Mouse (Mus musculus) testis, postnatal 10 days (tissue): ENCODE measurements around the gene Hipk1.
"Not testable (repeated sequence)": the region's sequence is repeated elsewhere in the genome, so short reads cannot be mapped to it uniquely, and the experiment has no call there.

Experiments
- DNase-seq: peaks from one replicate; pipeline ENCODE4 v3.0.0; 2021; ENCODE audit warnings: low spot score

Hipk1 gene

DNA sequence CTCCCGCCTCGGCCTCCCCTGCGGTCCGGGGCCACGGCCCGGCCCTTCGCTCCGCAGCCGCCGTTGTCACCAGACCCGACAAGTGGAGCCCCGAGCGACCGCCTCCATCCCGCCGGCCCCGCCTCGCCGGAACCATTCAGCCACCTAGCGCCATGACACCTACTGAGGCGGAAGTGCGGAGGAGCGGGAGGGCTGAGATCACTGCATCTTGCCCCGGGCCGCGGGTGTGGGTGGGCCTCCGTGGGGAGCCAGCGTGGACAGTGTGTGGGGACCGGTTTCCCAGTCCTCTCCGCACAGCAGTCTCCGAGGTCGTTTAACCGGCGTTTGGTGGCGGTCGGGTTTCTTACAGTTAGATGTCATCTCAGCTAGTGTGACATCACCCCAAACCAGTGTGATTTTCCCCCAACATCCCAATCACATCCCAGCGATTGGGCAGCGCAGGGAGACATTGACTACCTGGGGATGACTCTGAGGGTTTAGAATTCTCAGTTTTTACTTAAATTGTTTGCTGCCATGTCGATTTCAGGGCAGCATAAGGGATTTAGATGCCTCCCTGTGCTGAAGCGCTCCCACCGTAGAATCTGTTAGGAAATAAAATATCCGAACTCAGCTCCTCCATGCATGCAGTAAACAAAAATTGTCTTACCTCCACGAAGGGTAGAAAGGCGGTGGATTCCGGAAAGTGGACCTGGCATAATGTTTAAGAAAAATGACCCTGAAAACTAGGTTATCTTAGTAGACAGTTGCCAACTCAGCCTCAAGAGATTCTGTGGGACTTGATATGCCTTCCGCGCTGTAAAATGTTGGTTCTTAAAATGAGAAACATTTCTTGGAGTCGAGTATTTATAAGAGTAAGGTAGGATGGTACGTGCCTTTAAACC, at the start of gene Hipk1:
Gene Hipk1, minus strand, starts transcription at position 334 of the 881 bp plus-strand sequence.
- peak; percentile 93 for DNase-seq

- DNase-seq = not testable (repeated sequence)
These were observed 49.6 kb upstream of the Hipk1 start for GRCm38 (mm10) chr3:103840946-103841345.

DNA sequence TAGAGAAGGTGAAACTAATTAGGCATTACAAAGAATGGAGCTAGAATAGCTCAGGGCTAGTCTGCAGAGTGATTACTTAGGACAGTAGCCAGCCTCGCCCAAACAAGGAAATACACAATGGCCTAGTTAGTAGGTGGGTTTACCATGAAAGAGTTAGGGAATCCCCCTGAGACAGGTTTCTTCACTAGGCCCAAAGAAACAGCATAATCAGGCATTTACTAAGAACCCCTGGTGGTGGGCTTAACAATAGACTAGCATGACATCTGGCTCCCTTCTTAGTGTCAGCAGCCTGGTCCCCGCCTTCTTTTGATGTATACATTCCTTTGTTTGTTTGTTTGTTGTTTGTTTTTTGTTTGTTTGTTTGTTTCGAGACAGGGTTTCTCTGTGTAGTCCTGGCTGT, 48.8 kb upstream of the Hipk1 start:
- not testable (repeated sequence) for DNase-seq

DNA sequence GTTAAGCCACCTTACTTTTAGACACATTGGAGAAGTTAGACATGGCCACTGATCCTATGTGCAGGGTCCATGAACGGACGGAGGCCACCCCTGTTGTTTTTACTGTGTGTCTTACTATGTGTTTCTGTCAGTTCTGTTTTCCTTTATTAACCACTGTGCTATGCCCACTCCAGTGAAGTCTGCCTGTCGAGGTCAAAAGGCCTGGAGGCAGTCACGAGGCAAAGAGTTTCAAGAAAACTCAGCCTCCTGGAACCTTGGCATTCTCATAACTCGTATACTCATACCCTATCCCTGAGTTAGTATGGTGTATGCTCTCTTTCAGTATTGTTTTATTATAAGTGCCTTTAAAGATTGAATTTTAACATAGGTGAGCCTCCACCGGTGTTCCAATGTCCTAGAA, 48.3 kb upstream of the Hipk1 start:
- DNase-seq = no peak

DNA sequence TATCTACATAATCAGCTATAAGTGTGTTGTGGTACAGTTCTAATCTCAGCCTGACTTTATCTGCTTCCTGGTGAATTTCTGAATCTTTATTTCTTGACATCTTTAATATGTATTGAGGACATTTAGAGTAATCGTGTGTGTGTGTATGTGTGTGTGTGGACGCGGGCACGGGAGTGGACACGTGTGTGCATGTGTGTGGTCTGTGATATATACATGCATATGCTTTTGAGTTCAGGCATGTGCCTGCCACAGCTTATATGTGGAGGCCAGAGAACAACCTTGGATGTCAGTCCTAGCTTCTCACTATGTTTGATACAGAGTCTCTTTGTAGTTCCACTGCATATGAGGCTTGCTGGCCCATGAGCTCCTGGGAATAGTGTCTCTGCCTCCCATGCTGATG, 45.1 kb upstream of the Hipk1 start:
- DNase-seq = no peak

DNA sequence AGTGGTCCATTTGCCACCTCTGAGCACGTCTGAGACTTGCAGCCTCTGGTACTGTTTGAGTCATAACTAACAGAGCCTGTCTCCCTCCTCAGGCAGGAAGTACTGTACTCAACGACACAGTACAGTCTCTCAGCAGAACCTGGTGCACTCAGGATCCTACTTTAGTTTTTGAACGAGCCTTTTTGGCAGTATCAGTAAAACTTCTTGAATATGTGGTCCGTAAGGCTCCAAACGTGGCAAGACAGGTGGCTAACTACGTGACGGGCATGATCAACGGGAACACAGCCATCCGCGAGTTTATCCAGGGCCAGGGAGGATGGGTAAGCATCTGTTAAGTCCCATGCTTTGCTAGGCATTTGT, 44.6 kb upstream of the Hipk1 start:
- DNase-seq = no peak

DNA sequence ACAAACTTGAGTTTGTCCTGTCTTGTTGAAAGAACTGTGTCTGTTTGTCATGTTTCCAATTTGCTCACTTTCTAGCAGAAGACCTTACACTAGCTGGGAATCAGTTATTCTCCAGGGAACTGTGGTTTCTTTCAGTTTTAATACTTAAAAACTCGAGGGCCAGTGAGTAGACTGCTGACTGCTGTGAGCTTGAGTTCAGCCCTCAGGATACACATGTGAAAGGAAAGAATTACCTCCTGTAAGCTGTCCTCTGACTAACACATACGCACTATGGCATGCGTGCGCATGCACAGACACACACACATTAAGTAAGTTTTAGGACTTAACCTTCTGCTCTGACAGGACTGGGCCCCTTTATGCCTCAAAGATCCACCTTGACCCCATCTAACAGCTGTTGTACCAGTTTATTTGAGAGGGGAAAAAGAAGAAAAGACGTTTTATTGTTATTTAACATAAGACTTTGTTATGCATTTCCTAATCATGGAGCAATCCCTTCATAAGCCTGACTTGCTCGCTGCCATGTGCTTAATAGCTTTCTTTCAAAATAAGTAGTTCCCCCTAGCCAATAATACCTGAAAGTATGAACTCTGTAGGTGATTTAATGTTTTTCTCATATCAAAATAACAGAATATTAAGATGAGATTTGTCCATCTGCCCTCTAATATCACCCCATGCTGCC, 44.0 kb upstream of the Hipk1 start:
- no peak for DNase-seq

DNA sequence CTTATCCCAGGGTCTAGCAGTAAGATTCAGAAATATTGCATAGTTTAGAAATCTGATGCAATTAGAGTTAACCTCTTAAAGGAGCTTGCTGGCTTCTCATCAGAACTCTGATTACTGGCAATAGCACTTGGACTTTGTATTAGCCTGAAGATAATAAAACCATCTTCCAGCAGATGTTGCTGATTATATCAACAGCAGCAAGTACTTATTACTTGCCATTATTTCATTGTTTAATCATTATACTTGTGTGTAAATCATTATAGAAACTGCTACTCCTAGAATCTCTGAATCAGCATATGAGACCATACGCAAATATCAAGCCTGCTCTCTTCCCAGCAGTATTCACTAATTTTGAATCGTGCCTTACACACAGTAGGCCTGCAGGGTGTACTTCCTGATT, 42.6 kb upstream of the Hipk1 start:
- no peak for DNase-seq

DNA sequence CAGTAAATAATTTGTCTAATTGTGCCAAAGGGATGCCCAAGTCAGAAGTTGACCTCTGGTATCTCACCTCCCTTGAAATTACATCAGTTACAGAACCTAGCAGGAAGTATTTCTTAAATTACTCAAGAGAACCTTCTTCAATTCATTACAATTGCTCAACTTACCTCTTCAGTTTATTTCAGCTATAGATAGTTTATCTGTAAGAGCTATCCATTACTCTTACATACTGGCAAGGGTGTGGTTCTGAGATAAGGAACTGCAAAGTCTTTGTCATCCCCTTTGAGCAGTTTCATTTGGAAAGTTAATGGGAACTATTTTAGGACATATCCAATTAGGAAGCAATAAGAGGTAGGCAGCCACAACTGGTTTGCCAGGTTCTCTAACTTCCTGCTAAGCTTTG, 41.1 kb upstream of the Hipk1 start, which contains the start of gene Bcl2l15:
Gene Bcl2l15, plus strand, starts transcription at position 176 of the 400 bp plus-strand sequence.
- DNase-seq = no peak

DNA sequence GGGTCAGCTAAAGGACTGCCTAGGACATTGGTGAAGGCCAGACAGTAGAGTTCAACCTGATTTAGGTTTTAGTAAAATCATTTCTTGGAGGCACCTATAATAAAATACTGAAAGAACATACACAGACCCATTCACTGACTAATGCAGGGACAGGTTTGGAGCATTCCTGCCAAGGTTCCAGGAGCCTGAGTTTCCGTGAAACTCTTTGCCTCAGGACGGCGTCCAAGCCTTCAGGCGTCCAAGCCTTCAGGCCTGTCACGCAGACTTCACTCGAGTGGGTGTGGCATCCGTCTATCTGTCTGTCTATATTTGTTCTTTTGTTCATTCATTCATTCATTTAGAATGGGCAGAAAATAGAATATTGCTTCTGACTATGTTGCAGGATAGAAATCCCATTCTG, 39.8 kb upstream of the Hipk1 start:
- DNase-seq = no peak

GRCm38 (mm10) chr3:103830681-103831080, 39.3 kb upstream of the Hipk1 start:
- not testable (repeated sequence) for DNase-seq

DNA sequence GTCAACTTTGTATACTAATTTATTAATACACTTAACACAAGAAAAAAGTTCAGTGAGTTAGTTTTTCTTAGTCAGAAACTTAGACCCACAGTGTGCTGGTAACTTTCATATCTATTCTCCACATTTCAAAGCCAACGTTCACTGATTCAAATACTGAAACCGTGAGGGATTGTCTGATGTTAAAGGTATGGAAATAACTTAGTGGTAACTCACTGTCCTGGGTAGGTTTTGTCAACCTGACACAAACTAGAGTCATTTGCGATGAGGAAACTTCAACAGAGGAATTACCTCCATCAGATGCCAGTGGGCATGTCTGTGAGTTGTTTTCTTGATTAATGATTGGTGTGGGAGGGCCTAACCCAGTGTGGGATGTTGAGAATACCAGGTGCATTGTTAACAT, 37.7 kb upstream of the Hipk1 start:
- no peak for DNase-seq

DNA sequence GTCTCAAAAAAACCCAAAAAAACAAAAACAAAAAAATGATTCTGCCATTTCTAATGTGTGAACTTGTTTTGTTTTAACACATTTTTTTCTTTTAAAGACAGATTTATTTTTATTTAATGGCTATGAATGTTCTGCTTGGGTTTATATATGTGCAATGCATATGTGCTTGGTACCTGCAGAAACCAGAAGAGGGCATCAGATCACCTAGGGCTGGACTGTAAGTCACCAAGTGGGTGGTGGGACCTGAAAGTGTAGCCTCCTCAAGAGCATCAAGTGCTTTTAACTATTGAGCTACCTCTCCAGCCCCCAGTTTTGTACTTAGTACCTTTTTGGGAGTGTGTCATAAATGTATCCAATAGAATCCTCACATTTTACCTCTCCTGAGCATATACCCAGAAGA, 36.2 kb upstream of the Hipk1 start:
- no peak for DNase-seq

- no peak for DNase-seq
These were observed 19.6 kb upstream of the Hipk1 start for GRCm38 (mm10) chr3:103810967-103811366.

GRCm38 (mm10) chr3:103809799-103810150, 18.4 kb upstream of the Hipk1 start:
- no peak for DNase-seq

DNA sequence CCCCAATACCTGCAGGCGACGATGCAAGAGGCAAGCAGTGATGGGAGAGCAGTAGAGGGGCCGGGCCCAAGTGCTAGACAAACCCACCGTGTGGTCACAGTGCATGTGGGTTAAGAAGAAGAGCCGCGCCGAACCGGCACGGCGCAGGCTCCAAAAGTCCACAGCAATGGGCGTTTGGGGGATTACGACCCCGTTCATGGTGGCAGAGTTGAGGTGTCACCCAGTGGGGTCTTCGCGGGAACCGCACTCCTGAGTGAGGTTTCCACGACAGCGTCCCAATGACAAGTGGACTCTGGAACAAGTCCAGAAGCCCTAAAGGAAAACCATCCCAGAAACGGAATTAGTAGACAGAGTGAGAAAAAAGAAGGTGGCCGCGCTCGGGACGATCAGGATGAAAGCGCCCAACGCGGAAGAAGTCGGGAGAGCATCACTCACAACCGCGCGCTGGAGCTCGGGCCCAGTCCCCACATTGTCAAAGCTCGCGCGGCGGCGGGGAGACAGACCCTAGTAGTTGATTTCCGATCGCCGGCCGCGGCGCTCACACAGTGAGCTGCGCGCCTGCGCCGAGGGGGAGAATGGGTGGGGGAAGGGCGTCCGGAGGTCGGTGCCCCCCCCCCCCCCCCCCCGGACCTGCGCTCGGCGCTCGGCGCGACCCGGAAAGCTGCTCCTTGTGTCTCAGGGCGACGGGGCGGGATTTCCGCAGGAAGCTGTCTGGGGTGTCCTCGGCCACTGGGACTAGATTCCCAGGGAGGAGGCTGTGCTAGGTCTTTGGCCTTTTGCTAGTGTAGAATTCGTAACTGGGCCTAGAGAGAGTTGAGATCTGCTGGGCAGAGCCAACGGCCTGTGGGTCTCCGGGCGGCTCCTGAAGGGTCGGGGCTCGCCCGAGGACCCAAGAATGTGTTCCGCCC, 17.8 kb upstream of the Hipk1 start, which contains the start of the genes Dclre1b, Ap4b1 and Gm43064:
Gene Dclre1b, minus strand, starts transcription at position 554 of the 908 bp plus-strand sequence.
Gene Ap4b1, plus strand, starts transcription at position 630 of the 908 bp plus-strand sequence.
Gene Gm43064, plus strand, starts transcription at position 683 of the 908 bp plus-strand sequence.
- peak; percentile 96 for DNase-seq

- no peak for DNase-seq
These were observed 14.3 kb upstream of the Hipk1 start for GRCm38 (mm10) chr3:103805671-103806070.

- no peak for DNase-seq
These were observed 11.5 kb upstream of the Hipk1 start for GRCm38 (mm10) chr3:103802861-103803260.

DNA sequence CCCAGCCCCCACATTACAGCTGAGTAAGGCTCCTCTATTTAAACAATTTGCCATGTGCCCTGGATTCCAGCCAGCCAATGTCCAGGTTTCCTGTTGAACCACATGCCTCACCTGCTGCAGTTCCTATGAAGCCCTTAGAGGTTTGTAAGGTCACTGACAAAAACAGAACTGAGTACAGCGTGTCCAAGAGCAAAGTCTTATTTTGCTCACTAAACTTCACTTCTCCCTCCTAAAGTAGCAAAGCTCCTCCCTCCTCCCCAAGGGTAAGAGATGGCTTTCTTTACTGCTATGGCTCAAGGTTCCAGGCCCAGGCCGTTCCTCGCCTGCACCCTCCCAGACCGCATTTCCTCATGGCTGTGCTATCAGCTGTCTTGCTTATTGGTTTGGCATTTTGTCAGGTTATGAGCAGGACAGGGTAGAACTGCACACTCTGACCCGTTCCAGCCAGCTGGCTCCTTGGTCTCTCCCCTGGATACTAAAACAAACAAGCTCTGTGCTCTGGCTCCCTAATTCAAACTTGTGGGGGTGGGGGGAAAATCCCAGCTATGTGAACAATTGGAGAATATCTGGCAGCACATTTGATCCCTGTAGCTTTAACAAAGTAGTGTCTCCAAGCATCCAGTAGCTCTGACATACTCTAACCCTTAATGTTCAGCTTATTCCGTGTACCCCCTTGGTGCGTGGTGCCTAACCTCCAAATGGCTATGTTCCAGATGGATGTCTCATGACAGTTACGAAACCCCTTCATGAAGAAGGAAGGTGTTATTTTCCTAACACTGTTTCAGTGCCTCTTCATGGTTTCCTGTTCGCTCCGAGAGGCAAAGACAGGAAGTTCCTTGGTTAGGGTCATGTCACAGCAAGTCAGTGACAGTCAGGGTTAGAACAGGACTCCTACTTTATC, 10.5 kb upstream of the Hipk1 start:
- DNase-seq = peak; percentile 63

DNA sequence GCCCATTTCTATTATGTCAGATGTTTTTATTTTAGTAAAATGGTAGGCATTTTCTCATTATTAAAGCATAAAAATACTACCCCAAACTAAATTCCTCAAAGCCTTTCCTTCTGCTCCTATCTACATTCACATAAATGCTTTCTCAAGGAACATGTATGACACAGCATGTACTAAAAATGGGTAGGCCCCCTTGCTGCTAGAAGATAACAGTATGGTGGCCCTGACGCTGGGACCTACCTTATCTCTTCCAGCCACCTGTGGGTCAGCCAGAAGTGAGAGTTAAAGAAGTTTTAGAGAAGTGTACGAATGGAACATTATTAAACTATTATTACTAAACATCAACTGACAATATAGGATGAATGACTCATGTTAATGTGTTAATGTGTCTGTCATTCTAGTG, 8.1 kb upstream of the Hipk1 start:
- DNase-seq = no peak

DNA sequence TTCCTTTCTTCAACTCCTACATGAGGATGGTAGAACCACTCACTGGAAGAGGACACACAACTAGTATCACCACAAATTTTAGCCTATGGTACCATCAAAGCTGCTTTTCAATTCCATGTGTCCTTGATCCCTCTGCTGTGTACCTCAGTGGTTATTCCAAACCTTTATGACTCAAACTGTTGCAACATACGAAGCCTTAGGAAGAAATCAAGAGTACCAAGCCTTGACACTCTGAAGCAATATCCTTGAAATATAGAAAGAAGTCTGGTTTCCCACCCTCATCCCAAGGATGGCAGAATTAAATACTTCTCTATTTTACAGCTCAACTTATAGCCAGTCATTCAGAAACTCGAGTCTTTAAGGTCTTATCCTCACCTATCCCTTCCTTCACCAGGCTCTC, 5.0 kb upstream of the Hipk1 start:
- no peak for DNase-seq
